Mouse (Mus musculus) kidney, embryonic 16.5 days (tissue): ENCODE results near the gene Ccdc102a. TPM values are rescaled to one million over a fixed set of nuclear protein-coding genes. Genes with fewer than 3 reads are reported as not detected.

Experiments used
- ATAC-seq: fragments of 200-750 bp; cut with Nextera tagmentation; 2 replicates; pipeline ENCODE4 v1.8.0; 2017; ENCODE audit warnings: moderate TSS enrichment; ENCODE audit not compliant: low FRiP score, low TSS enrichment
- H3K27ac ChIP-seq: fragments of 300-500 bp; sonication (generic); 2 replicates; pipeline ENCODE4 v1.5.1; 2014; ENCODE audit warnings: low read length
- H3K27me3 ChIP-seq: fragments of 300-500 bp; sonication (generic); 2 replicates; pipeline ENCODE4 v1.6.1; 2014; ENCODE audit warnings: low read length, control low read depth, mixed read lengths; ENCODE audit not compliant: insufficient read depth
- H3K36me3 ChIP-seq: fragments of 300-500 bp; sonication (generic); 2 replicates; pipeline ENCODE4 v1.6.1; 2014; ENCODE audit warnings: low read length, control low read depth, mixed read lengths; ENCODE audit not compliant: insufficient read depth
- H3K4me1 ChIP-seq: fragments of 300-500 bp; sonication (generic); 2 replicates; pipeline ENCODE4 v1.6.1; 2014; ENCODE audit warnings: low read length, control low read depth, mixed read lengths; ENCODE audit not compliant: insufficient read depth
- H3K4me2 ChIP-seq: fragments of 300-500 bp; sonication (generic); replicated peaks from 2 replicates; pipeline ENCODE4 v1.6.1; 2014; ENCODE audit warnings: low read depth, low read length
- H3K4me3 ChIP-seq: fragments of 300-500 bp; sonication (generic); 2 replicates; pipeline ENCODE4 v1.5.1; 2014; ENCODE audit warnings: mild to moderate bottlenecking, low read length
- H3K9ac ChIP-seq: fragments of 300-500 bp; sonication (generic); replicated peaks from 2 replicates; pipeline ENCODE4 v1.6.1; 2014; ENCODE audit warnings: low read length
- H3K9me3 ChIP-seq: fragments of 300-500 bp; sonication (generic); 2 replicates; pipeline ENCODE4 v1.6.1; 2016; ENCODE audit warnings: low read length, control low read depth
- WGBS: fragments of 180-500 bp; shearing (Covaris S2); extraction: QIAGEN DNeasy Blood & Tissue Kit; methylation state at CpG from one replicate; pipeline ENCODE4 v1.1.7; 2014; 5-methylcytosine and 5-hydroxymethylcytosine counted together
- polyA plus RNA-seq: library from polyadenylated mRNA; unstranded; fragments of >200 nt; fragmentation: Nextera tagmentation; extraction: Ambion mirVana; gene quantifications from 2 replicates; pipeline ENCODE4 v1.2.1, GENCODE M21; 2015

Gene Ccdc102a
- polyA plus RNA-seq, 1 experiment from 2014 or later, result 21.0 TPM

GRCm38 (mm10) chr8:94913061-94913660 is 4.7 kb downstream of the Ccdc102a start:
- H3K9ac ChIP-seq, result peak overlapping the region; percentile 54
- peaks cover 12% of the 10 kb centered on the region; the same call in 1 of the 2 replicates for H3K36me3 ChIP-seq
- WGBS, result 11% methylated on average over 70 of the region's 77 CpGs
- H3K27ac ChIP-seq, result no peak overlapping the region
- H3K4me2 ChIP-seq, result peak overlapping the region; percentile 73
- H3K4me3 ChIP-seq, result peak overlapping the region; percentile 46
- no peaks in the 10 kb centered on the region for H3K9me3 ChIP-seq
- ATAC-seq, result peak; percentile 40; the same call in 1 of the 2 replicates
- H3K4me1 ChIP-seq, result peaks cover 40% of the 10 kb centered on the region
- H3K27me3 ChIP-seq, result 0 out of 2 replicates have a peak, but pooled peaks cover 6% of the 10 kb centered on the region

GRCm38 (mm10) chr8:94908847-94909246 is 9.1 kb downstream of the Ccdc102a start:
- Histone ChIP-seq H3K27ac (peak overlapping the region; percentile 66), H3K4me1 (peaks cover 38% of the 10 kb centered on the region), H3K4me2 (no peak overlapping the region), H3K4me3 (no peak overlapping the region), H3K9ac (no peak overlapping the region), H3K36me3 (peaks cover 31% of the 10 kb centered on the region), H3K27me3 (0 out of 2 replicates have a peak, but pooled peaks cover 5% of the 10 kb centered on the region), H3K9me3 (no peaks in the 10 kb centered on the region)
- WGBS, result 5% methylated on average over 4 of the region's 4 CpGs
- no peak for ATAC-seq

GRCm38 (mm10) chr8:94907591-94908300 is 10.2 kb downstream of the Ccdc102a start:
- 77% methylated on average over 18 of the region's 18 CpGs for WGBS
- Histone ChIP-seq H3K36me3 (peaks cover 35% of the 10 kb centered on the region), H3K9ac (no peak overlapping the region), H3K4me3 (no peak overlapping the region), H3K27me3 (0 out of 2 replicates have a peak, but pooled peaks cover 3% of the 10 kb centered on the region), H3K4me1 (peaks cover 39% of the 10 kb centered on the region), H3K27ac (peak overlapping the region; percentile 66), H3K9me3 (no peaks in the 10 kb centered on the region), H3K4me2 (no peak overlapping the region)
- no peak for ATAC-seq

GRCm38 (mm10) chr8:94904450-94905175 is 13.3 kb downstream of the Ccdc102a start:
- H3K9me3 ChIP-seq, result no peaks in the 10 kb centered on the region
- H3K27me3 ChIP-seq, result no peaks in the 10 kb centered on the region
- H3K4me1 ChIP-seq, result peaks cover 60% of the 10 kb centered on the region
- H3K27ac ChIP-seq, result peak overlapping the region; percentile 82
- 59% methylated on average over 12 of the region's 12 CpGs for WGBS
- H3K4me3 ChIP-seq, result no peak overlapping the region
- no peak overlapping the region; the same call in 1 of the 2 replicates for H3K9ac ChIP-seq
- peak; percentile 37 for ATAC-seq
- H3K4me2 ChIP-seq, result no peak overlapping the region
- peaks cover 41% of the 10 kb centered on the region for H3K36me3 ChIP-seq

- WGBS, result 14% methylated on average over 12 of the region's 12 CpGs
- Histone ChIP-seq H3K27me3 (no peaks in the 10 kb centered on the region), H3K9me3 (no peaks in the 10 kb centered on the region), H3K36me3 (peaks cover 38% of the 10 kb centered on the region), H3K27ac (peak overlapping the region; percentile 82), H3K4me1 (peaks cover 67% of the 10 kb centered on the region), H3K4me3 (no peak overlapping the region), H3K9ac (no peak overlapping the region), H3K4me2 (0 out of 2 replicates have a peak overlapping the region, but pooled peaks have one; percentile 14)
- peak; percentile 49 for ATAC-seq
Measured at GRCm38 (mm10) chr8:94903709-94904108, 14.2 kb downstream of the Ccdc102a start.

GRCm38 (mm10) chr8:94901031-94901430 is 16.9 kb downstream of the Ccdc102a start:
- H3K36me3 ChIP-seq, result peaks cover 24% of the 10 kb centered on the region; the same call in 1 of the 2 replicates
- H3K9ac ChIP-seq, result 0 out of 2 replicates have a peak overlapping the region, but pooled peaks have one; percentile 39
- H3K4me3 ChIP-seq, result no peak overlapping the region
- H3K27ac ChIP-seq, result peak overlapping the region; percentile 75
- no peak for ATAC-seq
- WGBS, result 12% methylated on average over 5 of the region's 5 CpGs
- H3K4me2 ChIP-seq, result no peak overlapping the region
- H3K27me3 ChIP-seq, result no peaks in the 10 kb centered on the region
- H3K4me1 ChIP-seq, result peaks cover 61% of the 10 kb centered on the region
- H3K9me3 ChIP-seq, result no peaks in the 10 kb centered on the region

- Histone ChIP-seq H3K9ac (0 out of 2 replicates have a peak overlapping the region, but pooled peaks have one; percentile 28), H3K36me3 (peaks cover 19% of the 10 kb centered on the region; the same call in 1 of the 2 replicates), H3K27me3 (no peaks in the 10 kb centered on the region), H3K4me3 (no peak overlapping the region), H3K4me2 (no peak overlapping the region), H3K27ac (peak overlapping the region; percentile 75; the same call in 1 of the 2 replicates), H3K4me1 (peaks cover 57% of the 10 kb centered on the region), H3K9me3 (no peaks in the 10 kb centered on the region)
- 13% methylated on average over 6 of the region's 6 CpGs for WGBS
- ATAC-seq, result no peak
Measured at GRCm38 (mm10) chr8:94900617-94901016, 17.3 kb downstream of the Ccdc102a start.

GRCm38 (mm10) chr8:94899262-94899661 is 18.6 kb downstream of the Ccdc102a start:
- no peak overlapping the region for H3K27ac ChIP-seq
- no peaks in the 10 kb centered on the region for H3K9me3 ChIP-seq
- H3K27me3 ChIP-seq, result no peaks in the 10 kb centered on the region
- peaks cover 43% of the 10 kb centered on the region for H3K4me1 ChIP-seq
- peak overlapping the region; percentile 53 for H3K4me2 ChIP-seq
- WGBS, result 23% methylated on average over 11 of the region's 11 CpGs
- ATAC-seq, result peak; percentile 44
- H3K9ac ChIP-seq, result peak overlapping the region; percentile 55
- H3K4me3 ChIP-seq, result peak overlapping the region; percentile 32
- peaks cover 15% of the 10 kb centered on the region; the same call in 1 of the 2 replicates for H3K36me3 ChIP-seq

GRCm38 (mm10) chr8:94892917-94893316 is 25.0 kb downstream of the Ccdc102a start:
- no peaks in the 10 kb centered on the region for H3K4me1 ChIP-seq
- WGBS, result 24% methylated on average over 2 of the region's 2 CpGs
- no peaks in the 10 kb centered on the region for H3K27me3 ChIP-seq
- peak overlapping the region; percentile 47 for H3K27ac ChIP-seq
- H3K4me2 ChIP-seq, result no peak overlapping the region
- ATAC-seq, result peak; percentile 74
- H3K4me3 ChIP-seq, result no peak overlapping the region
- no peaks in the 10 kb centered on the region for H3K36me3 ChIP-seq
- no peak overlapping the region for H3K9ac ChIP-seq
- H3K9me3 ChIP-seq, result no peaks in the 10 kb centered on the region
